Comparison of ENCODE assay signal across 13 mouse cellular contexts in genomic region chr12:83229683-83230082, GRCm38 (mm10).
"Had no signal": no experiment of that assay in that cellular context is flagged by ENCODE, and none has a peak within 500 bp of the region (broad histone marks: within the 10 kb centered on the region; RNA-seq: fewer than 3 reads in every experiment).

No protein-coding gene starts in this region.

- H3K9ac ChIP-seq: liver, embryonic 14.5 days; midbrain, embryonic 13.5 days; neural tube, embryonic 15.5 days had no signal

- H3K4me3 ChIP-seq: left cerebral cortex, adult 2 months; midbrain, embryonic 13.5 days; neural tube, embryonic 15.5 days had no signal

- H3K9me3 ChIP-seq: neural tube, embryonic 15.5 days had no signal

- ATAC-seq: intestine, postnatal 0 days; midbrain, embryonic 13.5 days had no signal

- H3K4me2 ChIP-seq: midbrain, embryonic 13.5 days; neural tube, embryonic 15.5 days had no signal

- DNase-seq: kidney, adult 9 months; liver; lung, adult 2 months; lung, postnatal 10 days; right cerebral cortex, adult 18-20 months; right cerebral cortex, postnatal 25 days; thymus, postnatal 4 days had no signal

- H3K27me3 ChIP-seq: midbrain, embryonic 13.5 days; neural tube, embryonic 15.5 days had no signal

- H3K36me3 ChIP-seq: midbrain, embryonic 13.5 days; neural tube, embryonic 15.5 days had no signal

- H3K4me1 ChIP-seq: neural tube, embryonic 15.5 days had no signal

- H3K27ac ChIP-seq: left cerebral cortex, adult 2 months; liver, embryonic 14.5 days; macrophage; midbrain, embryonic 13.5 days; neural tube, embryonic 15.5 days had no signal
